Mouse (Mus musculus) monocyte, adult 2 months (primary cell): ENCODE measurements around the gene Hs6st2.

Experiments used
- DNase-seq, 2 experiments: peaks; one replicate each; pipeline ENCODE4 v3.0.0; 2022; ENCODE audit warnings: low spot score in 2 of 2, low read depth in 1 of 2

The Hs6st2 gene

GRCm38 (mm10) chrX:51372477-51373239 lies 309.0 kb downstream of the Hs6st2 start:
- DNase-seq = no peak

GRCm38 (mm10) chrX:51349682-51350081 lies 332.0 kb downstream of the Hs6st2 start:
- no peak for DNase-seq

- no peak for DNase-seq
These were observed 338.1 kb downstream of the Hs6st2 start for GRCm38 (mm10) chrX:51343595-51343994.
